Mouse (Mus musculus) heart, adult 2 months (tissue): ENCODE measurements at regions not wholly inside any gene's neighbourhood (a gene's known extent, or its start where the extent isn't known, plus 50 kb on each side); places are given as distances from the start of the nearest gene placed in this dataset.

ENCODE experiments used
- CTCF ChIP-seq: fragments of 200-600 bp; IDR thresholded peaks from 2 replicates; pipeline ENCODE4 v1.8.1; 2022; ENCODE audit warnings: antibody characterized with exemption, mild to moderate bottlenecking, moderate library complexity
- EP300 ChIP-seq: fragments of 200-500 bp; IDR thresholded peaks from 2 replicates; pipeline ENCODE4 v1.6.1; 2011; ENCODE audit warnings: low read depth, low read length, control low read depth; ENCODE audit not compliant: insufficient read depth
- POLR2A ChIP-seq: fragments of 200-500 bp; IDR thresholded peaks from 2 replicates; pipeline ENCODE4 v1.6.1; 2011; ENCODE audit warnings: mild to moderate bottlenecking, low read depth, low read length, control low read depth; ENCODE audit not compliant: insufficient read depth

DNA sequence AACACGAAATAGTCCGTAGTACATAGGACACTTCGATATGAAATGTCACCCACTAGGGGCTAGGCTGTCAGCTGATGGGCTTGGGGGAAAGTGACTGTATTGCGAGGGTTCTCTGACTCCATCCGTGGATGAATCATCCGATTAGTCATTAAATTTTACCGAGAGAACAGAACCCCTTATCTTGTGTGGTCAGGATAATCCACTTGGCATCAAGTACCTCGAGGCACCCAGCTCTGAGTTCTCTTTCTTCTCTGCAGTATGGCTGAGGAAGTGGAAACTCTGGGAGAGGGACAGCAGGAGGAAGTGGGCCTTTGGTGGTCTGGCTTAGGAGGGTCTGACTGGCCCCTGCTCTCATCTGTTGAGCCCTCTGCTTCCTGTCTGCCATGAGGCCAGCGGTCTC, 67.2 kb upstream of the Pomp start:
- no peak for TF ChIP-seq EP300
- TF ChIP-seq CTCF: no peak
- no peak for TF ChIP-seq POLR2A
